Mouse (Mus musculus) cerebellum, adult 9-11 months (tissue): ENCODE results near the gene 4921507P07Rik.
"Not testable (repeated sequence)": the region's sequence is repeated elsewhere in the genome, so short reads cannot be mapped to it uniquely, and the experiment has no call there.

Source experiments
- DNase-seq: peaks from one replicate; pipeline ENCODE4 v3.0.0; 2022

Gene 4921507P07Rik

DNA sequence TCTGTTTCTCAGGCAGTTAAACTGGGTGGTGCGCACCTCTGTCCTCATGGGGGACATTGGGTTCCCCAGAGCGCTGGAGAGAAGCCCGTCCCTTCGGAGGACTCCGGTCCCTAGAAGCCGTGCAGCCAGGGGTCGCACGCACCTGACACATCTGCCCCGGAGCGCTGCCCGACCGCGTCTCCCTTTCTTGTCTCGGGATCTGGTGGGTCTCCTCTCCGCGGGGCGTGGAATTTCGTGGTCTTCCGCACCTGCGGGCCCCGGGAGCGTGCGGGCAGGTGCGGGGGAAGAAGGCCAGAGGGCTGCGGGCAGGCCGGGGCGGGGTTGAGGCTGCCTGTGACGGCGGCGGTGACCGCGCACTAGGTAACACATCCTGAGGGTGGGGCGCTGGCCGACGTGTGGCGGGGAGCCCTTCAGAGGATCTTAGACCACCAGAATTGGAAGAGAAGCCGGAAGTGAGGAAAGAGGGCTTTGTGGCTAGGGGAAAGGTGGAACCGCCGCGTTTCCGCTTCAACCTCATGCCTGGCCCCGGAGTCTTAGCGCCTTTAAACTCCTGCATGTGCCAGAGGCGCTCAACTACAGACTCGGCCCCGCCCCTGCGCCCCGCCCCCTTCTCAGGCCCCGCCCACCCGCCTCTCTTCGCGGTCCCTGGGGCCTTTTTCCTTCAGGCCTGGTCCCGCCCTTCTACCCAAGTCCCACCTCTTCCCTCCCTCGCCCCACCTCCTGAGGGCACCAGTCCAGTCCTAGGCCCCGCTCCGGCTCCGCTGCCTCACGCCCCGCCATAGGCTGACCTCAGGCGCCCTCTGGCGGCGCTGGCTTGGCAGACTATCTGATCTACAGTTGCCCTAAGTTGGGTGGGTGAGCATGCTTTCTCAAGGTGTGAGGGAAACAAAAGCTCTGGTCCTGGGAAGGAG is at the start of gene 4921507P07Rik:
Gene 4921507P07Rik (minus strand): TSS at position 332 of the 911 bp plus-strand sequence.
- peak; percentile 97 for DNase-seq

DNA sequence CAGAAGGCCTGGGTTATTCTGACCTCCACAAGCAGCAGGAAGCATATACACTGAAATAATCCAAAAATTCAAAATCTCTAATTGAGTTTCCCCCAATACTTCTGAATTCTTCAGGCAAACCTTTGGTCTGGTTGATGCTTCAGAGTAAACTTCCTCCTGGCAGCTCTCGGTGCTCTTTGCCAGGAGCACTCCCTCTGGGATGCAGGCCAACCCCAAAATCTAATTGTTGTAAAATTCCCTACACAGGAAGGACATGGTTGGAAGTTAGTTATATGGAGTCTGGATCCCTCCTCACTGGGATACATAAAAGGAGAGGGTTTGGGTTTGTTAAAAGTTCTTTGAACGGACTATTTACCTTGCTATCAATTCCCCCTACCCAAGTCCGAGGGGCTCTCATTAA is 48.3 kb upstream of the 4921507P07Rik start:
- DNase-seq, result no peak

DNA sequence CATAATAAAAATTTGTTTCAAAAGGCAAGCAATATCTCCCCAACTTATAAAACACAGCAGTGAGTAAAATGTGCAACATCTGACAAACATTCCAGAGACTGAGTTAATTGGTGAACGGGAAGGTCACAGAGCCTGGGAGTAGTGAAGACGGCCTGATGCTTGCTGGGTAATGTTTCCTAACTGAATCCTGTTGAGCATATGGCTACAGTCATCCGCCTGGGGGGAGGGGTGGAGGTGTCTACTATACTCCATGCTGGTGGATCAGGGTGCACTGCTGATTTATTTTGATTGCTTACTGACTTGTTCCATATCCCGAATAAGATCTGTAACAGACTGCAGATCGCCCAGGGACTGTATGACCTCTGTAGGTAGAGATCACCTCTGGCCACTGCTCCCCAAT is 45.5 kb upstream of the 4921507P07Rik start:
- no peak for DNase-seq

- DNase-seq, result no peak
Measured at GRCm38 (mm10) chr6:50640377-50640776, 43.9 kb upstream of the 4921507P07Rik start.

GRCm38 (mm10) chr6:50639656-50640055 is 43.2 kb upstream of the 4921507P07Rik start:
- DNase-seq, result no peak

GRCm38 (mm10) chr6:50626170-50626569 is 29.7 kb upstream of the 4921507P07Rik start:
- DNase-seq, result not testable (repeated sequence)

GRCm38 (mm10) chr6:50618273-50618672 is 21.8 kb upstream of the 4921507P07Rik start:
- DNase-seq, result not testable (repeated sequence)

DNA sequence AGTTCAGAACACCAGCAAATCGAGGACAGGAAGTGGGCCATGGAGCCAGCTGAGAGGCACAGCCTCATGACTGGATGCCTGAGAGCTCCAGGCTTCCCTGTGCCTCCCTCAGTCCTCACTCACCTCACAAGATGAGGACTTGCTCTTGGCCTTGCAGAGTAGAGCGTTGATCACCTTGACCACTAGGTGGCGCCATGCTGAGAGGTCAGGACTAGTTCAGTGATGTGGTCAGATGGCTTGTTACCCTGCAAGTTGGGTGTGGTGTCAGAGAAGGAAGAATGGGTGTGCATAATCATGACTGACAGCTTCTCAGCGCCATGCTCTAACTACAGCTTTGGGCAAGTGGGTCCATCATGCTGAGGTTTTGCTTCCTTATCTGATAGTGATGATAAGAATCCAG is 5.2 kb upstream of the 4921507P07Rik start:
- peak; percentile 27 for DNase-seq

GRCm38 (mm10) chr6:50598560-50598959 is 2.1 kb upstream of the 4921507P07Rik start:
- peak; percentile 64 for DNase-seq

DNA sequence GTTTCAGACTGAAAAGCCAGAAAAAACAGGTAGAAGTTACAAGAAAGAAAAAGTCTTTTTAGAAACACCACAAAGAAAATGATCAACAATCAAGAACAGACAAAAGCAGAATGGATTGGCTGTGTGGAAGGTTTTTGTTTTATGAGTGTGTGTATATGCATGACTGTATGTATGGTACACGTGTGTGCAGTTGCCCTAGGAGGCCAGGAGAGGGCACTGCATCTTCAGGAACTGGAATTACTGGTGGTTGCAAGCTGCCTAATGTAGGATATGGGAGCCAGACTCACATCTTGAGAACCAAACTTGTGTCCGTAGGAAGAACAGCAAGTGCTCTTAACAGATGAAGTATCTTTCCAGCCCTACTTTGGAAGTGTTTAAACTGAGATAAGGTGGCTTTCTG is 2.1 kb downstream of the 4921507P07Rik start:
- DNase-seq, result no peak

DNA sequence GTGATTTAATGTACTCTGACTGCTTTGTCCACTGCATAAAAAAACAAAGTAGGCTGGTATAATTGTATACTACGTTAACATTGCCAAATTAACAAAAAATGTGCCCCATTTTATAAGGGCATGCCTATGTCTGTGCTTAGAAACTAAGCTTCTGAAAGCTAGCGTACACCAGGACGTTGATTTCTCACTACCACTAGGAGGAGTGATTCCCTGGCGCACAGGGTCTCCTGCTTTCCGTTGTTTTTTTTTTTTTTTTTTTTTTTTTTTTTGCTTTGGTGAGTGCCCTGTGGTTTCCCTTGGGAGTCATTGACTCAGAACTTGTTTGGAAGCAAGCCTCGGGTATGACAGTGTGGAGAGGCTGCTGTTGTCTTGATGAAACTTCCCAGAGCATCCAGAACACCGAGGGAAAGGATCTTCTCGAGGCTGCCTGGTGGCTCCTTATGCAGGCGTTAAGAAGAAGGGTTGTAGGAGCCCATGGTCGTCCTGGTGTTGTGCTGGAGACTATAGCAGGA is 3.0 kb downstream of the 4921507P07Rik start:
- DNase-seq, result no peak

GRCm38 (mm10) chr6:50590234-50590633 is 6.2 kb downstream of the 4921507P07Rik start:
- DNase-seq, result no peak

DNA sequence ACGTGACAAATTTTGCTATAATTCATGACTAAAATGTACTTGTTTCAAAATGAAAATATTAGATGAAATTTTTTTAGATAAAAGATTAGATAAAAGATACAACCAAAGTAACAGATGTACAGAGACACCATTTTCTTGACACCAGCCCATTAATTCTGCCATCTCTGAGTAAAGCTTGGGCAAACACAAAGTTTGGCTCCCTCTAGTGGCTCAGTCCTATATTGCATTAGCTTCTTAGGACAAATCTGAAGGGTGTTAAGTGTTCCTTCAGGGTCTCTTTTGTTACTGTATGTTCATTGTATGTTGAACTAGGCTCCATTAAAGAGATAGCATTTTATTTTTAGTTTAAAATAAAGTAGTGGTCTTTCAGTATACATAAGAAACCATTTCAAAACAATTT is 8.2 kb downstream of the 4921507P07Rik start:
- peak; percentile 41 for DNase-seq

DNA sequence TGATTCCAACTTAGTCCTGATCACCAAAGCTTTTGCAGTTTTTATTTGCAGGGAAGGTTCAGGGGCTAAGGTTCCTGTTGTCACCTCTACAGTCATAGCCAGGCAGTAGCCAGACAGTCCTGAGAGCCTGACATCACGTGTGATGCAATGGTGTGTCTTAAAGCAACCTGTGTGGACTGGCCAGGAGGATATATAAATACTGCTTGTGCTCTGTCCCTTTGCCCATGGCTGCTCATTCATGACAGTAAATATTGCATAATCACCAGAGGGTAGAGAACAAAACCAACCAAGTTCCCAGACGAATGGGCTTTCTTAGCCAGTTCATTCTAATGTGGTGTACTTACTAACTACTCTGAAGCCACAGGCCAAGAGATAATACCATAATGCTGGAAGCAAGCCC is 9.0 kb downstream of the 4921507P07Rik start:
- no peak for DNase-seq

GRCm38 (mm10) chr6:50586316-50586715 is 10.1 kb downstream of the 4921507P07Rik start:
- DNase-seq, result no peak

GRCm38 (mm10) chr6:50585733-50586132 is 10.7 kb downstream of the 4921507P07Rik start:
- DNase-seq, result no peak

- no peak for DNase-seq
Measured at GRCm38 (mm10) chr6:50571661-50572060, 24.8 kb downstream of the 4921507P07Rik start.

DNA sequence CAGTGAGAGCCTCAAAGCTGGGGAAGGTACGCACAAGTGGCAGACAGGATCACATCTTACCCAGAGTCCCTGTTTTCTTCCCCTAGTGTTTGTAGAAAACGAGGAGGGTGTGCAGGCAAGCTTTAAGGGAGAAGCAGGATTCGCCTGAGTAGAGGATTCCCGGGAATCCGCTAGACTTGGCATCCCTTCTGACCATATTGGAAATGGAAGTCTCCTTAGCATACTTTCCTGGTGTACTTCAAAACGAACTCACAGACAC is 29.5 kb downstream of the 4921507P07Rik start:
- no peak for DNase-seq

- peak; percentile 100 for DNase-seq
Measured at GRCm38 (mm10) chr6:50566141-50566996, 30.1 kb downstream of the 4921507P07Rik start, which contains the start of gene Cycs. Cycs (minus strand) TSS chr6:50566538.

DNA sequence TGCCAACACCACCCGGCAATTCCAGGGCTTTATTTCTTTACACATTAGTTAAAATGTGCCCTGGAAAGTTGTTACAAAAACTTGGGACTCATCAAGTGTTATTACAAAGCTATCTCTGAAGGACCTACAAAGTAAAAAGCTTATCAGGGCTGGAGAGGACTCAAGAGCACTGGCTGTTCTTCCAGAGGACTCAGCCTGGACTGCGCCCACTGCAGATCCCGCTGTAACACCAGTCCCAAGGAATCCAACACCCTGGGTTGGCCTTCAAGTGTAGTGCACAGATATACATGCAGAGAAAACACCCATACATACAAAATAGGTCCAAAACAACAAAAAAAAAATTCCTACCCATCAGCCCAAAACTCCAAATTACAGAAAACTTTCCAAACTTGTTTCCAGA is 32.8 kb downstream of the 4921507P07Rik start:
- no peak for DNase-seq

GRCm38 (mm10) chr6:50562421-50562820 is 34.0 kb downstream of the 4921507P07Rik start:
- DNase-seq, result no peak

- DNase-seq, result no peak
Measured at GRCm38 (mm10) chr6:50560776-50561175, 35.7 kb downstream of the 4921507P07Rik start.

- DNase-seq, result no peak
Measured at GRCm38 (mm10) chr6:50558877-50559276, 37.6 kb downstream of the 4921507P07Rik start.

DNA sequence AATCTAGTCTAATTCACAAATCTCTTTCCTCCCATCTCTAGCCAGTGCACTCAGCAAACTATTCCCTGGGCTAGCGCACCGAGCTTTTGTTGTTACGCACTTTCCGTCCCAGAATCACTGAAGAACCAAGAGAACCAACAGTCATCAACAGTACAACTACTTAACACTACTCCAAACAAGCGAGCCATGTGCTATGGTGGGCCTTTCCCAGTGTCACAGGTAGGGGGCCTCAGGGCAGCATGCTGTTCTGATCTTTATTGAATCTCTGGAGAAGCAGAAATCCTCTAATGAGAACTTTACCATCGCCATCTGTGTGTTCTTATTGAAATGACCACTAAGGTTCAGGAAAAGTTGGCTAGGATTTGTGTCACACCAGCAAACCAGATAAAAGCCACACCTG is 38.9 kb downstream of the 4921507P07Rik start:
- no peak for DNase-seq
